Mouse (Mus musculus): ENCODE measurements around the gene Capn5. TPM values are rescaled to one million over a fixed set of nuclear protein-coding genes. Genes with fewer than 3 reads are reported as not detected.

Capn5 gene
- polyA plus RNA-seq, 1 experiment from 2014 or later: 4.0 TPM

DNA sequence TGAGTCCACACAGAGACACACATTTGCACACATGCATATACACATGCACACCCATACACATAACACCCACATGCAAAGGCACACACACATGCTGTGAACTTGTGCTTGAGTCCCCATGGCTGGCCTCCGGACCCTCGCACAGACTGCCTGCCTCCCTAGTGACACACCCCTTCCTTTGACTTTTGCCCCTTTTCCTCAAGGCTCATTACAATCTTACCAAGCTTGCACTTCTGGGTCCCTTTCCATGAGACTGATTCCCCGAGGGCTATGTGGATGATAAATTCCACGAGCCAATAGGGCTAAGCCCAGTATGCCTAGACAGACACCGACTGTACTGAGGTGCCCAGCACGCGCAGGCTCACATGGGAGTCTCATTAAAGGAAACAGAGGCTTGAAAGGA is 71.8 kb downstream of the Capn5 start:
- Histone ChIP-seq H3K4me2 (no peak overlapping the region), H3K4me1 (peaks cover 35% of the 10 kb centered on the region), H3K9me3 (no peaks in the 10 kb centered on the region), H3K36me3 (no peaks in the 10 kb centered on the region), H3K27me3 (replicated peaks) (peaks cover 17% of the 10 kb centered on the region), H3K9ac (no peak overlapping the region), H3K27ac (replicated peaks) (no peak overlapping the region), H3K4me3 (no peak overlapping the region)
- no peak for ATAC-seq (ENCODE audit: extremely low read depth, insufficient number of reproducible peaks, low FRiP score, low TSS enrichment)
- 79% methylated on average over 7 of the region's 7 CpGs for WGBS

- H3K27ac ChIP-seq (replicated peaks): peak overlapping the region; percentile 72
- no peaks in the 10 kb centered on the region for H3K9me3 ChIP-seq
- WGBS: 42% methylated on average over 16 of the region's 16 CpGs
- peak overlapping the region; percentile 47 for H3K9ac ChIP-seq
- no peak overlapping the region for H3K4me3 ChIP-seq
- peaks cover 2% of the 10 kb centered on the region; the same call in 1 of the 2 replicates for H3K27me3 ChIP-seq (replicated peaks)
- peaks cover 32% of the 10 kb centered on the region for H3K4me1 ChIP-seq
- ATAC-seq (ENCODE audit: extremely low read depth, insufficient number of reproducible peaks, low FRiP score, low TSS enrichment): no peak
- H3K4me2 ChIP-seq: no peak overlapping the region
- no peaks in the 10 kb centered on the region for H3K36me3 ChIP-seq
Measured at GRCm38 (mm10) chr7:98104481-98105435, 73.3 kb downstream of the Capn5 start.

DNA sequence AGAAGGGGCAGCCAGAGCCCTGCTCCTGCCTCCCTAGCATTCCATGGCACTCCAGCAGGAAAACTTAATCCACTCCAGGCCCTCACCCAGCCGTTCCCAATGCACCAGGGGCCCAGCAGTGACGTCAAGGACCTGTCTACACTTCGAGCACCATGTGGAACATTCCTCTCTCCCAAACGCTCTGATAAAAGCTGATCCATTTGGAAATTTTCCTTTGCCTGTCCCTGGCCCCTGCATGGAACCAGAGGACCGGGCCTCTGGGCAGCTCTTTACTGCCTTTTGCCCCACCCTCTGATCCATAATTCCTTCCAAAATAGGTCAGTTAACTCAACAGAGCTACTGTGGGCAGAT is 74.2 kb downstream of the Capn5 start:
- no peaks in the 10 kb centered on the region for H3K27me3 ChIP-seq (replicated peaks)
- 27% methylated on average over 5 of the region's 5 CpGs for WGBS
- H3K4me1 ChIP-seq: peaks cover 32% of the 10 kb centered on the region
- H3K36me3 ChIP-seq: no peaks in the 10 kb centered on the region
- peak; percentile 26; the same call in 1 of the 2 replicates for ATAC-seq (ENCODE audit: extremely low read depth, insufficient number of reproducible peaks, low FRiP score, low TSS enrichment)
- no peak overlapping the region for H3K4me3 ChIP-seq
- H3K27ac ChIP-seq (replicated peaks): peak overlapping the region; percentile 72
- H3K4me2 ChIP-seq: peak overlapping the region; percentile 69; the same call in 1 of the 2 replicates
- no peaks in the 10 kb centered on the region for H3K9me3 ChIP-seq
- peak overlapping the region; percentile 47; the same call in 1 of the 2 replicates for H3K9ac ChIP-seq

- peak overlapping the region; percentile 42 for H3K4me3 ChIP-seq
- no peaks in the 10 kb centered on the region for H3K9me3 ChIP-seq
- peak; percentile 26; the same call in 1 of the 2 replicates for ATAC-seq (ENCODE audit: extremely low read depth, insufficient number of reproducible peaks, low FRiP score, low TSS enrichment)
- H3K4me1 ChIP-seq: peaks cover 32% of the 10 kb centered on the region
- H3K27me3 ChIP-seq (replicated peaks): no peaks in the 10 kb centered on the region
- H3K4me2 ChIP-seq: peak overlapping the region; percentile 69
- WGBS: 12% methylated on average over 21 of the region's 26 CpGs
- H3K36me3 ChIP-seq: no peaks in the 10 kb centered on the region
- peak overlapping the region; percentile 72 for H3K27ac ChIP-seq (replicated peaks)
- peak overlapping the region; percentile 80 for H3K9ac ChIP-seq
Measured at GRCm38 (mm10) chr7:98103002-98103941, 74.8 kb downstream of the Capn5 start.

- H3K4me2 ChIP-seq: peak overlapping the region; percentile 69
- no peaks in the 10 kb centered on the region for H3K9me3 ChIP-seq
- H3K9ac ChIP-seq: peak overlapping the region; percentile 80
- peak overlapping the region; percentile 72 for H3K27ac ChIP-seq (replicated peaks)
- WGBS: 92% methylated on average over 11 of the region's 11 CpGs
- no peaks in the 10 kb centered on the region for H3K27me3 ChIP-seq (replicated peaks)
- H3K36me3 ChIP-seq: peaks cover 7% of the 10 kb centered on the region
- H3K4me1 ChIP-seq: peaks cover 32% of the 10 kb centered on the region
- no peak overlapping the region for H3K4me3 ChIP-seq
- no peak for ATAC-seq (ENCODE audit: extremely low read depth, insufficient number of reproducible peaks, low FRiP score, low TSS enrichment)
Measured at GRCm38 (mm10) chr7:98102488-98102887, 75.6 kb downstream of the Capn5 start.

- no peak overlapping the region for H3K4me2 ChIP-seq
- no peak overlapping the region for H3K4me3 ChIP-seq
- H3K27me3 ChIP-seq (replicated peaks): no peaks in the 10 kb centered on the region
- peaks cover 2% of the 10 kb centered on the region for H3K4me1 ChIP-seq
- peaks cover 23% of the 10 kb centered on the region for H3K36me3 ChIP-seq
- 90% methylated on average over 8 of the region's 8 CpGs for WGBS
- peaks cover 7% of the 10 kb centered on the region; the same call in 1 of the 2 replicates for H3K9me3 ChIP-seq
- no peak overlapping the region for H3K27ac ChIP-seq (replicated peaks)
- no peak overlapping the region for H3K9ac ChIP-seq
- no peak for ATAC-seq (ENCODE audit: extremely low read depth, insufficient number of reproducible peaks, low FRiP score, low TSS enrichment)
Measured at GRCm38 (mm10) chr7:98097557-98097956, 80.5 kb downstream of the Capn5 start.

DNA sequence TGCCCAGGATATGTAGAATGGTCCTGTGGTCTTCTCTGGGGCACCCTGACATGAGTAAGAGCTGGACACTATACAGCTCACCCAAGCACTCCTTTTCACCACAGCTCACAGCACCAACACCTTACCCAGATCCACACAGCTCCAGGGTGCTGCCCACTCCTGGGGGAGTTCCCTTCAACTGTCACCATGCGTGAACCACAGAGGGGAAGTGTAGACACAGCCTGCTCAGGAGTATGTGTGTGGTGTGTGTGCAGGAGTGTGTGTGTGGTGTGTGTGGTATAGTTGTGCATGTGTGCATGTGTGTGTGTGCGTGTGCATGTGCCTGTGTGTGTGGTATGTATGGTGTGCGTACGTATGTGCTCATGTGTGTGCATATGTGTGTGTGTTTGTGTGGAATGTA is 82.2 kb downstream of the Capn5 start:
- Histone ChIP-seq H3K4me1 (no peaks in the 10 kb centered on the region), H3K9me3 (peaks cover 7% of the 10 kb centered on the region; the same call in 1 of the 2 replicates), H3K4me3 (no peak overlapping the region), H3K36me3 (peaks cover 23% of the 10 kb centered on the region), H3K4me2 (no peak overlapping the region), H3K27ac (replicated peaks) (no peak overlapping the region), H3K27me3 (replicated peaks) (no peaks in the 10 kb centered on the region), H3K9ac (no peak overlapping the region)
- no peak for ATAC-seq (ENCODE audit: extremely low read depth, insufficient number of reproducible peaks, low FRiP score, low TSS enrichment)
- WGBS: 87% methylated on average over 4 of the region's 4 CpGs

DNA sequence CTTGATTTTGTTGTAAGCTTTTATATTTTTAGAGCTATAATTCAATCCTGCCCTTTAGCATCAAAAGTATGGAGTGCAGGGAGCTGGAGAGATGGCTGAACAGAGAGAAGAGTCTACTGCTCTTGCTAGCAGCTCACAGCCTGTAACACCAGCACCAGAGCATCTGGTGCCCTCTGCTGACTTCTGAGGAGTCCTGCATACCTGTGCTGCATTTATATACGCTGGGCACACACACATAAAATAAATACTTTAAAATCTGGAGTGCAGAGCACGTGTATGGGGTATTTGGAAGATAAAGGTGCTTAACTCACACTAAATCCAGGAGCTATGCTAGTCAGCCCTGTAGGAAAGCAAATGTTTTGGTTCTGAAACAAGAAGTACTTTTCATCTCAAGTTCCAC is 91.7 kb downstream of the Capn5 start:
- H3K9ac ChIP-seq: no peak overlapping the region
- ATAC-seq (ENCODE audit: extremely low read depth, insufficient number of reproducible peaks, low FRiP score, low TSS enrichment): no peak
- H3K4me1 ChIP-seq: peaks cover 32% of the 10 kb centered on the region
- no peak overlapping the region for H3K27ac ChIP-seq (replicated peaks)
- no peak overlapping the region for H3K4me2 ChIP-seq
- H3K9me3 ChIP-seq: no peaks in the 10 kb centered on the region
- WGBS: 38% methylated on average over 2 of the region's 2 CpGs
- H3K36me3 ChIP-seq: no peaks in the 10 kb centered on the region
- H3K4me3 ChIP-seq: no peak overlapping the region
- no peaks in the 10 kb centered on the region for H3K27me3 ChIP-seq (replicated peaks)

DNA sequence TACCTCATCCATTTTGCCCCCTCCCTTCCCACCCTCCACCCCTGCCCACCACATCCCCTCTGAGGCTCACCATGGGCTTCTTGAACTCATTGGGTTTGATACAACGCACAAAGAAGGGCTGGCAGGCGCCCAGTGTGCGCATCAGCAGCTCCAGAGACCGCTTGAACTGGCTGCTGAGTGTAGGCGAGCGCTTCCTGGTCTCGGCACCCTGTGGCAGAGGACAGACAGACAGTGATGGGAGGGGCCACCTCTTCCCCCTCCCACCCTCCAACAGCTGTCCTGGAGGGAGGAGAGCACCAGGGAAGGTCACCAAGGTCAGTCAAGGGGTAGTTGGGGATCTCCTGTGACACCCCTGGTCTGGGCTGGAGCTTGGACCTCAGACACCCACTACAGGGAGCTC is 92.8 kb downstream of the Capn5 start:
- Histone ChIP-seq H3K27me3 (replicated peaks) (no peaks in the 10 kb centered on the region), H3K4me3 (peak overlapping the region; percentile 20; the same call in 1 of the 2 replicates), H3K4me2 (peak overlapping the region; percentile 39), H3K36me3 (no peaks in the 10 kb centered on the region), H3K9ac (peak overlapping the region; percentile 44; the same call in 1 of the 2 replicates), H3K27ac (replicated peaks) (peak overlapping the region; percentile 48), H3K4me1 (peaks cover 32% of the 10 kb centered on the region), H3K9me3 (no peaks in the 10 kb centered on the region)
- ATAC-seq (ENCODE audit: extremely low read depth, insufficient number of reproducible peaks, low FRiP score, low TSS enrichment): no peak
- WGBS: 54% methylated on average over 7 of the region's 7 CpGs

- peak overlapping the region; percentile 20; the same call in 1 of the 2 replicates for H3K4me3 ChIP-seq
- H3K27me3 ChIP-seq (replicated peaks): no peaks in the 10 kb centered on the region
- no peaks in the 10 kb centered on the region for H3K36me3 ChIP-seq
- H3K4me2 ChIP-seq: peak overlapping the region; percentile 39
- H3K4me1 ChIP-seq: peaks cover 32% of the 10 kb centered on the region
- 26% methylated on average over 12 of the region's 12 CpGs for WGBS
- no peak for ATAC-seq (ENCODE audit: extremely low read depth, insufficient number of reproducible peaks, low FRiP score, low TSS enrichment)
- peak overlapping the region; percentile 58 for H3K27ac ChIP-seq (replicated peaks)
- peak overlapping the region; percentile 52 for H3K9ac ChIP-seq
- no peaks in the 10 kb centered on the region for H3K9me3 ChIP-seq
Measured at GRCm38 (mm10) chr7:98084541-98085293, 93.4 kb downstream of the Capn5 start.
